24 mouse cellular contexts compared by ENCODE assay signal in the genomic region with DNA sequence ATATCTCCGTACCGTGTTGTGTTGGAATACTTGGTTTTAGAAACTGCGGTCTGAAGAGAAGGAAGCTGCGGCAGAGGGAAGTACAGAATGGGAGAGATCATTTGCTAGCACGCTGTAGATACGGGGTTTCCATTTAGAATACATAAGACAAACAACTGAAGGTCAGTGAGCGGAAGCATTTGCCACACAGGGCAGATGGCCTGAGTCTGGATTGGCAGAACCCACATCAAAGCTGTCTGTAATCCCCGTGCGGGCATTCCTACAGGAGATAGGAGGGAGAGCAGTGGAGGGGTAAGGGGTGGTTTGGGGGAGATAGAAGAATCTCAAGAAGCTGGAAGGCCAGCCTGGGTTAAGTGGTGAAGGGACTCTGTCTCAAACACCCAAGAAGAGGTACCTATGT. TPM values are rescaled to one million over a fixed set of nuclear protein-coding genes. Genes with fewer than 3 reads are reported as not detected.
A peak's percentile ranks its signal among the peaks of the same experiment; 100 is the strongest.
DNase-seq lines count a peak whose midpoint lies in the region; ATAC-seq and TF ChIP-seq lines count a peak whose summit lies in the region.
"Had no signal": no experiment of that assay in that cellular context is flagged by ENCODE, and none has a peak within 500 bp of the region (broad histone marks: within the 10 kb centered on the region; RNA-seq: fewer than 3 reads in every experiment).

No protein-coding gene starts in this region.

- H3K36me3 ChIP-seq in forebrain, embryonic 16.5 days (ENCODE audit: control insufficient read depth, insufficient read depth): no peaks in the 10 kb centered on the region
- no peaks in the 10 kb centered on the region for H3K36me3 ChIP-seq in forebrain, embryonic 12.5 days (replicated peaks)
- no peaks in the 10 kb centered on the region for H3K36me3 ChIP-seq in intestine, embryonic 16.5 days (ENCODE audit: control insufficient read depth, insufficient read depth, low read length)
- H3K36me3 ChIP-seq: embryonic facial prominence, embryonic 15.5 days; G1E; hindbrain, embryonic 10.5 days; kidney, embryonic 15.5 days; limb, embryonic 15.5 days; midbrain, embryonic 12.5 days; neural tube, embryonic 12.5 days had no signal

- peaks cover 7% of the 10 kb centered on the region; the same call in 1 of the 2 replicates for H3K4me1 ChIP-seq in forebrain, embryonic 16.5 days (replicated peaks; ENCODE audit: control insufficient read depth, insufficient read depth, low read length)
- no peaks in the 10 kb centered on the region for H3K4me1 ChIP-seq in forebrain, embryonic 12.5 days
- 0 out of 2 replicates have a peak, but pooled peaks cover 2% of the 10 kb centered on the region for H3K4me1 ChIP-seq in intestine, embryonic 16.5 days (ENCODE audit: control insufficient read depth, insufficient read depth, low read length)
- H3K4me1 ChIP-seq: embryonic facial prominence, embryonic 15.5 days; kidney, embryonic 15.5 days; midbrain, embryonic 12.5 days; neural tube, embryonic 12.5 days had no signal

- TF ChIP-seq CTCF in gastrocnemius, adult 2 months (IDR thresholded peaks at IDR 0.05): no peak

- H3K27ac ChIP-seq in forebrain, embryonic 16.5 days (ENCODE audit: low read length): peak overlapping the region; percentile 12; the same call in 1 of the 2 replicates
- no peak overlapping the region for H3K27ac ChIP-seq in forebrain, embryonic 12.5 days
- no peak overlapping the region for H3K27ac ChIP-seq in gastrocnemius, adult 2 months
- H3K27ac ChIP-seq in intestine, embryonic 16.5 days (ENCODE audit: low read length): no peak overlapping the region
- H3K27ac ChIP-seq: embryonic facial prominence, embryonic 15.5 days; hindbrain, embryonic 10.5 days; limb, embryonic 15.5 days; liver, embryonic 14.5 days; midbrain, embryonic 12.5 days; neural tube, embryonic 12.5 days had no signal

- H3K9ac ChIP-seq in forebrain, embryonic 16.5 days (replicated peaks; ENCODE audit: low read depth, low read length): no peak overlapping the region
- no peak overlapping the region for H3K9ac ChIP-seq in forebrain, embryonic 12.5 days
- H3K9ac ChIP-seq in intestine, embryonic 16.5 days (ENCODE audit: low read depth, low read length): no peak overlapping the region
- H3K9ac ChIP-seq: embryonic facial prominence, embryonic 15.5 days; kidney, embryonic 15.5 days; limb, embryonic 15.5 days; liver, embryonic 14.5 days; lung, embryonic 14.5 days; midbrain, embryonic 12.5 days; neural tube, embryonic 12.5 days had no signal

- no peak overlapping the region for H3K4me2 ChIP-seq in forebrain, embryonic 16.5 days (ENCODE audit: low read length)
- no peak overlapping the region for H3K4me2 ChIP-seq in forebrain, embryonic 12.5 days
- no peak overlapping the region for H3K4me2 ChIP-seq in intestine, embryonic 16.5 days (ENCODE audit: low read depth, low read length)
- H3K4me2 ChIP-seq: embryonic facial prominence, embryonic 15.5 days; heart, embryonic 11.5 days; kidney, embryonic 15.5 days; limb, embryonic 15.5 days; lung, embryonic 14.5 days; midbrain, embryonic 12.5 days; neural tube, embryonic 12.5 days had no signal

- 75% methylated on average over 9 of the region's 9 CpGs for WGBS in forebrain, embryonic 16.5 days
- WGBS in forebrain, embryonic 12.5 days: 87% methylated on average over 9 of the region's 9 CpGs
- 76% methylated on average over 9 of the region's 9 CpGs for WGBS in intestine, embryonic 16.5 days

- peak; percentile 45 for DNase-seq in left cerebral cortex, postnatal 4 days
- no peak for DNase-seq in left cerebral cortex, postnatal 25 days (ENCODE audit: low spot score in 2 of 2)
- DNase-seq in cerebellum, adult 18-20 months: peak; percentile 56 to 57
- DNase-seq in cerebellum, postnatal 14 days: peak; percentile 67 to 68
- no peak for DNase-seq in gastrocnemius, adult 2 months
- DNase-seq: adrenal gland, adult 8-10 months; gastrocnemius, postnatal 14 days; heart, adult 11 months; kidney, adult 11 months; kidney, postnatal 36 days had no signal

- intact Hi-C loops in left cerebral cortex, postnatal 4 days (cut with DNase I): no loop called here
- intact Hi-C loops in left cerebral cortex, postnatal 25 days (cut with DNase I): loop anchor here (2.0 kb wide), 1 partner anchor 38 kb away; the partner anchor contains the start of gene Klhl3
- intact Hi-C loops in gastrocnemius, adult 2 months (cut with DNase I): no loop called here

- H3K27me3 ChIP-seq in forebrain, embryonic 16.5 days (replicated peaks; ENCODE audit: control insufficient read depth, insufficient read depth, low read length): no peaks in the 10 kb centered on the region
- no peaks in the 10 kb centered on the region for H3K27me3 ChIP-seq in forebrain, embryonic 12.5 days
- no peaks in the 10 kb centered on the region for H3K27me3 ChIP-seq in intestine, embryonic 16.5 days (replicated peaks; ENCODE audit: control insufficient read depth, insufficient read depth, low read length)
- H3K27me3 ChIP-seq: embryonic facial prominence, embryonic 15.5 days; kidney, embryonic 15.5 days; limb, embryonic 15.5 days; midbrain, embryonic 12.5 days; neural tube, embryonic 12.5 days had no signal

- no peak overlapping the region for H3K4me3 ChIP-seq in forebrain, embryonic 16.5 days (replicated peaks; ENCODE audit: low read length)
- no peak overlapping the region for H3K4me3 ChIP-seq in forebrain, embryonic 12.5 days (replicated peaks)
- H3K4me3 ChIP-seq in gastrocnemius, adult 2 months: no peak overlapping the region
- no peak overlapping the region for H3K4me3 ChIP-seq in intestine, embryonic 16.5 days (ENCODE audit: low read length)
- H3K4me3 ChIP-seq: embryonic facial prominence, embryonic 15.5 days; hindbrain, embryonic 10.5 days; kidney, embryonic 15.5 days; limb, embryonic 15.5 days; midbrain, embryonic 12.5 days; neural tube, embryonic 12.5 days had no signal

- no peaks in the 10 kb centered on the region for H3K9me3 ChIP-seq in forebrain, embryonic 16.5 days (ENCODE audit: control insufficient read depth, low read length)
- H3K9me3 ChIP-seq in forebrain, embryonic 12.5 days: no peaks in the 10 kb centered on the region
- H3K9me3 ChIP-seq in intestine, embryonic 16.5 days (ENCODE audit: control insufficient read depth, low read length): no peaks in the 10 kb centered on the region
- H3K9me3 ChIP-seq: embryonic facial prominence, embryonic 15.5 days; hindbrain, embryonic 10.5 days; kidney, embryonic 15.5 days; limb, embryonic 15.5 days; midbrain, embryonic 12.5 days; neural tube, embryonic 12.5 days had no signal

- no peak for ATAC-seq in forebrain, embryonic 16.5 days
- no peak for ATAC-seq in forebrain, embryonic 12.5 days (ENCODE audit: low FRiP score)
- ATAC-seq in intestine, embryonic 16.5 days: no peak

RNA-seq across cellular contexts. Expression of gene Klhl3, which starts 38.5 kb away (rescaled TPM):
- 8.9 and 11.8 TPM in 2 replicates for polyA plus RNA-seq in forebrain, embryonic 16.5 days (2015; fragmentation: Nextera tagmentation; extraction: Ambion mirVana)
- 3.9 and 4.3 TPM in 2 replicates for polyA plus RNA-seq in forebrain, embryonic 12.5 days (2016; fragmentation: Nextera tagmentation; extraction: Ambion mirVana)
- 10 to 100 TPM; 19.4 to 19.8 TPM for total RNA-seq in left cerebral cortex, postnatal 4 days (2021)
- 10 to 100 TPM; 33.3 to 37.3 TPM for total RNA-seq in left cerebral cortex, postnatal 25 days (2021)
- under 1 TPM; 0.36 to 0.67 TPM for total RNA-seq in gastrocnemius, adult 2 months (2021)
- polyA plus RNA-seq in intestine, embryonic 16.5 days (2015; fragmentation: Nextera tagmentation; extraction: Ambion mirVana): 1.9 and 2.4 TPM in 2 replicates
- total RNA-seq: CH12.LX had no signal
- polyA plus RNA-seq: G1E had no signal

RNA-seq across cellular contexts. Expression of gene Hnrnpa0, which starts 53.5 kb away (rescaled TPM):
- 49.8 and 50.9 TPM in 2 replicates for polyA plus RNA-seq in forebrain, embryonic 16.5 days (2015; fragmentation: Nextera tagmentation; extraction: Ambion mirVana)
- polyA plus RNA-seq in forebrain, embryonic 12.5 days (2016; fragmentation: Nextera tagmentation; extraction: Ambion mirVana): 69.5 and 75.3 TPM in 2 replicates
- 100 to 1,000 TPM; 224 to 244 TPM for total RNA-seq in left cerebral cortex, postnatal 4 days (2021)
- total RNA-seq in left cerebral cortex, postnatal 25 days (2021): 100 to 1,000 TPM; 112 to 119 TPM
- 10 to 100 TPM; 31.1 to 37.7 TPM for total RNA-seq in gastrocnemius, adult 2 months (2021)
- 20.0 and 20.9 TPM in 2 replicates for polyA plus RNA-seq in intestine, embryonic 16.5 days (2015; fragmentation: Nextera tagmentation; extraction: Ambion mirVana)

Comparison
In these comparisons a context has a peak if more than half of its experiments do, and no peak if none do; other contexts are left out.
1. DNase-seq: peak in left cerebral cortex, postnatal 4 days (single experiment), cerebellum, adult 18-20 months (2 of 2) and cerebellum, postnatal 14 days (2 of 2); none in left cerebral cortex, postnatal 25 days (0 of 2) and gastrocnemius, adult 2 months (single experiment).
2. RNA of gene Klhl3, which starts 38.5 kb away (total RNA-seq): 33.3 to 37.3 TPM in left cerebral cortex, postnatal 25 days and 19.4 to 19.8 TPM in left cerebral cortex, postnatal 4 days; 0.36 to 0.67 TPM in gastrocnemius, adult 2 months; every median in the first group is over 10 times any median in the second.